Mouse (Mus musculus) Patski (cell line): ENCODE measurements around the gene Pelp1. TPM values are rescaled to one million over a fixed set of nuclear protein-coding genes. Genes with fewer than 3 reads are reported as not detected.
A peak's percentile ranks its signal among the peaks of the same experiment; 100 is the strongest.

Experiments used
- ATAC-seq: fragments of 100-300 bp; one replicate; pipeline ENCODE4 v1.8.0; 2021
- CTCF ChIA-PET: fragments of 350-600 bp; sonication (Branson Sonifier 250); formaldehyde crosslinking; loops from one replicate; lab custom pipeline; 2022; ENCODE audit warnings: inconsistent platforms; lab: Charles Lee
- POLR2A ChIA-PET: fragments of 350-600 bp; sonication (Branson Sonifier 250); formaldehyde crosslinking; loops from one replicate; lab custom pipeline; 2022; ENCODE audit warnings: antibody characterized with exemption, inconsistent platforms; lab: Charles Lee
- DNase-seq: peaks from one replicate; pipeline ENCODE4 v3.0.0-alpha.2; 2011; ENCODE audit warnings: low read depth, low spot score
- H3K27me3 ChIP-seq: fragments of 371-371 bp; one replicate; pipeline ENCODE4 v1.5.1; 2021
- CTCF ChIP-seq: fragments of 100-300 bp; IDR thresholded peaks from one replicate; pipeline ENCODE4 v1.5.1; 2021
- in situ Hi-C: fragments of 300-500 bp; cut with MboI; formaldehyde crosslinking; loops from 3 replicates; pipeline ENCODE4 v1.11.1; 2018; ENCODE audit warnings: low pct_unique_long_range_greater_than_20kb, mixed read lengths
- polyA plus RNA-seq: library from polyadenylated mRNA; unstranded; gene quantifications from one replicate; pipeline ENCODE4 v1.2.3, GENCODE M21; 2021

The Pelp1 gene
- polyA plus RNA-seq, 1 experiment from 2014 or later, result 31.0 TPM

GRCm38 (mm10) chr11:70443964-70444363 is 34.1 kb upstream of the Pelp1 start:
- ChIA-PET POLR2A (no interaction called here), CTCF (no interaction called here)
- ATAC-seq (no peak), DNase-seq (no peak)
- no peak for TF ChIP-seq CTCF
- H3K27me3 ChIP-seq, result no peaks in the 10 kb centered on the region
- in situ Hi-C loops, result no loop called here

GRCm38 (mm10) chr11:70441882-70442281 is 32.1 kb upstream of the Pelp1 start:
- in situ Hi-C loops, result no loop called here
- no peaks in the 10 kb centered on the region for H3K27me3 ChIP-seq
- CTCF ChIA-PET, result no interaction called here
- DNase-seq, result no peak
- ATAC-seq, result no peak
- no peak for TF ChIP-seq CTCF
- POLR2A ChIA-PET, result no interaction called here

DNA sequence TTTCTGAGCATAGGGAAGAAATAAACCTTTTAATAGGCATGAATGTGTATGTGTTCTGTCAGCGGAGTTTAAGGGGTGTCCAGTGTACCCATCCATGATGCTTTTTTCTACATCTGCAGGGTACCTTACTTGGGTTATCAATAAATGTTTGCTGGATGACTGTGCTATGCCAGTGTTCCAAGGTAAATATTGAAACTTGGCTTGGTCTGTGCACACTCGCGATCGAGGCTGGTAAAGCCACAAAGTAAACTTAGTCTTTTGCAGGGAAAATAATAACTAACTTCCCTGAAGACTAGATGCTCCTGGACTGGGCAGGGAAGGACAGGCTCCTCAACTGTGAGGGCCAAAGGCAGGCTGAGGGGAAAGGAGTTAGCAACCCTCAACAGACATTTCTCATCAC is 30.8 kb upstream of the Pelp1 start:
- no peaks in the 10 kb centered on the region for H3K27me3 ChIP-seq
- ATAC-seq, result no peak
- no peak for TF ChIP-seq CTCF
- in situ Hi-C loops, result no loop called here
- ChIA-PET CTCF (no interaction called here), POLR2A (no interaction called here)
- DNase-seq, result no peak

- no peaks in the 10 kb centered on the region for H3K27me3 ChIP-seq
- TF ChIP-seq CTCF, result no peak
- DNase-seq (no peak), ATAC-seq (no peak)
- ChIA-PET POLR2A (interaction anchor here (0.6 to 1.3 kb wide), 2 partner anchors 9 to 457 kb away, joined by 3 read pairs; no protein-coding TSS in a partner anchor), CTCF (no interaction called here)
- in situ Hi-C loops, result no loop called here
These were observed 29.0 kb upstream of the Pelp1 start for GRCm38 (mm10) chr11:70438728-70439374.

- no peak for TF ChIP-seq CTCF
- in situ Hi-C loops, result no loop called here
- H3K27me3 ChIP-seq, result no peaks in the 10 kb centered on the region
- ChIA-PET CTCF (no interaction called here), POLR2A (interaction anchor here (0.7 kb wide), 1 partner anchor 28 kb away, joined by 3 read pairs; the partner anchor contains the start of gene Pelp1)
- ATAC-seq (no peak), DNase-seq (no peak)
These were observed 27.6 kb upstream of the Pelp1 start for GRCm38 (mm10) chr11:70437426-70437825.

- in situ Hi-C loops, result no loop called here
- no peak for TF ChIP-seq CTCF
These were observed 25.6 kb upstream of the Pelp1 start for GRCm38 (mm10) chr11:70435476-70435875.

DNA sequence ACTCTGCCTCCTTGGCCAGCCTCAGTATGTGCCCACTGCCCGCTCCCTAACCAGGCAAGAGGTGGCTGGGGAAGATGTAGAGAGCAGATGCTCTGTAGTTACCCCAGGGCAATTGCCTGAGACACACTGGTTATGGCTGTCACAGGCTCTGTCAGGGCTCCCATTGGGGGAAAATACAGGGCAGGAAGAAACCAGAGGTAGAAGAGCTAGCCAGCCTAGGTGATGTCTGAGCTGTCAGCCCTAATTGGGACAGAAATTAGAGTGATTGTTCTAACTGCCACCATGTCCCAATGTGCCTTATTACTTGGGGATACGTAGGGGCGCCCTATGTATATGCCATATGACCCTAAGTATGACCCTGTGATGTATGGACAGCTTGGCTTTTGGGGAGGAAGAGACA is 24.1 kb upstream of the Pelp1 start:
- peaks cover 7% of the 10 kb centered on the region for H3K27me3 ChIP-seq
- ATAC-seq (no peak), DNase-seq (no peak)
- in situ Hi-C loops, result no loop called here
- CTCF ChIA-PET, result interaction anchor here (2.1 kb wide), 1 partner anchor 66 kb away, joined by 11 read pairs; no protein-coding TSS in a partner anchor
- no peak for TF ChIP-seq CTCF
- POLR2A ChIA-PET, result no interaction called here

More at GRCm38 (mm10) chr11:70435476-70435875, 25.6 kb upstream of the Pelp1 start:
- ChIA-PET CTCF (no interaction called here), POLR2A (no interaction called here)
- ATAC-seq (no peak), DNase-seq (no peak)
- H3K27me3 ChIP-seq, result no peaks in the 10 kb centered on the region

DNA sequence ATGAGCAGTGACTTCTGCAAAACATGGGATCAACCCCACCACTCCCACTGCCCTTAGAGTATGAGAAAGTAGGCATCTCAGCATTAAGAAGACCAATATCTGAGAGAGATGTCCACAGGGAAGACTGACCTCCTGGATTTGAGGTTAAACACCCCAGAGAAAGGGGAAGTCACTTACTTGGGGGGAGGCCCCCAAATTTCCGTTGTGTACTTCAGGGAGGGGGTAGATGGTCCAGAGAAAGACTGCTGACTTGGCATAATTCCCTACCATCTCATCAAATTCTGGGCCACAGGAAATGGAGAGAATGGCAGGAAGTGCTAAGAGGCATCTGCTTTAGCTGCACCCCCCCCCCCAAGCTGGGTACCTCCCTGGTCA is 23.7 kb upstream of the Pelp1 start:
- DNase-seq, result no peak
- no peak for TF ChIP-seq CTCF
- H3K27me3 ChIP-seq, result peaks cover 7% of the 10 kb centered on the region
- ATAC-seq, result no peak
- ChIA-PET POLR2A (no interaction called here), CTCF (interaction anchor here (2.1 kb wide), 1 partner anchor 67 kb away, joined by 11 read pairs; no protein-coding TSS in a partner anchor)
- in situ Hi-C loops, result no loop called here

DNA sequence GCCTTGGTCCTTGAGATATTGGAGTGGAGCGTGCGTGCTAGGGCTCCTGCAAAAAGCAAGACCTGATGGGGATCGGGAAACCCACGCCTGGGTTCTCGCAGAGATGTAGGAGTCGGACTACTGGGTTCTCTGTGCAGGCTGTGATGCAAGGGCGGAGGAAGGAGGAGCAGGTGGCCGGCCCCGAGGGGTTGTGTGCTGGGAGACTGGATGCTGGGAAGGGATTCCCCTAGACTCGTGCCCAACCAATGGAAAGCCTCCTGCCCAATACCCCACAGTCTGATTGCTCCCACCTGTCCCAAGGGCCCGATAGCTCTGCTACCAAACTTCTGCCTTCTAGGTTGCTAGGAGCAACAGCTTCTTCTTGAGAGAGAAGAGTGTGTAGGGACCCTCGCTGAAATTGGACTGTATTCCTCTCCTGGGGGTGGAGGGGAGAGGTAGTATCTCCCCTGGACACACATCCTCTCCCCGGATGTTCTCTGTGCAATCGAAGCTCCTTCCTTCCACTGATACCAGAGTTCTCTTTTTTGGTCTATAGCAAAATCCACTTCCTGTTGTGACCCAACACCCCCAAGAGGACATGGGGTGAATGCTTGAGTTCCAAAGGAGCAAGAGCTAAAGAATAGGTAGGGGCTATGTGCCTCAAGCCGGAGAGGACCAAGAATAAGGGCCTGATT is 23.2 kb upstream of the Pelp1 start:
- TF ChIP-seq CTCF, result no peak
- H3K27me3 ChIP-seq, result peaks cover 7% of the 10 kb centered on the region
- no peak for DNase-seq
- in situ Hi-C loops, result no loop called here
- ATAC-seq, result no peak
- ChIA-PET POLR2A (no interaction called here), CTCF (interaction anchor here (1.3 to 2.1 kb wide), 2 partner anchors 17 to 67 kb away, joined by 6 to 11 read pairs; no protein-coding TSS in a partner anchor)

DNA sequence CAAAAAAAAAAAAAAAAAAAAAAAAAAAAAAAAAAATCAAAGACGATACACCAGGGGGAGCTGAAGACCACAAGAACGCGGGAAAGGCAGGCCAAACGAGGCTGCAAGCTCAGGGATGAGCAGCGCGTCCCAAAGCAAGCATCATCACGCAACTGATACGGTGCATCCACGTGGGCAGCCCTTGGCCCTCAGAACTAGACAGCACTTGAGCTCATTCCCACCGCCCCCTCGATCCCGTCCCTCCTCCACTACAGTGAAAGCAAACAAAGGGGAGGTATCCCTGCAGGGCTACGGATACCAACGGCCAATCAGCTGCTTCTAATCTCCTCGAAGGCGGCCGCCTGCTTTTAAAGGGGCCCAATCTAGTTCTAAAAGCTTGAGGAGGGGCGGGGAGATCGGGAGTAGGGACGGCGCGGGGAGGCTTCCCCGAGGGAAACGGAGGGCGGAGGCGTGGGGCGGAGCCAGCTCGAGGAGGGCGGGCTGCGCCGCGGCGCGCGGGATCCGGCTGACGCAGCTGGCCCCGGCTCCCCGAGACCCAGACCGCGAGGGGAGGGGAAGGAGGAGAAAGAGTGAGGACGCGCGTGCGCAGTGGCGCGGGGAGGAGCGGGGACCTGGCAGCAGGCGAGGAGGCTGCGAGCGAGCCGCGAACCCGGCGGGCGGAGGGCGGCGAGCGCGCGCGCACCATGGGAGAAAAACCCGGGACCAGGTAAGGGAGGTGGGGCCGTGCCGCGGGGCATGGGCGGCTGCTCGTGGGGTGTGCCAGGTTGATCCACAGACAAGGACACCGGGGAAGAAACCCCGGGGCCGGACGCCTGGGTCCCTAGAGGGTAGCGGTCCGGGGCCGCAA is 22.4 kb upstream of the Pelp1 start, which contains the start of gene Arrb2:
Arrb2 (plus strand) TSS at position 588 of the 847 bp plus-strand sequence.
- ChIA-PET CTCF (interaction anchor here (0.7 to 2.1 kb wide), 12 partner anchors 14 to 270 kb away, joined by 3 to 11 read pairs (median 4); partner anchors contain the start of genes Med11 and Tm4sf5), POLR2A (interaction anchor here (0.6 kb wide), 1 partner anchor 74 kb away, joined by 3 read pairs; no protein-coding TSS in a partner anchor)
- in situ Hi-C loops, result no loop called here
- DNase-seq (peak; percentile 81), ATAC-seq (peak; percentile 94)
- H3K27me3 ChIP-seq, result peaks cover 7% of the 10 kb centered on the region
- no peak for TF ChIP-seq CTCF
